Mouse (Mus musculus) left cerebral cortex, postnatal 14 days (tissue): ENCODE data around the gene Cenph. TPM values are rescaled to one million over a fixed set of nuclear protein-coding genes. Genes with fewer than 3 reads are reported as not detected.

ENCODE experiments used
- total RNA-seq, 2 experiments: library from RNA; stranded (reverse); gene quantifications; 2 replicates each; pipeline ENCODE4 v1.2.3; 2021

The Cenph gene
- total RNA-seq, 2 experiments from 2014 or later = 0.66 to 0.72 TPM

Other genes starting within 250 kb of the Cenph start
- 10 to 100 TPM; 10.1 to 10.8 TPM for gene Ocln, start 223.2 kb downstream of the Cenph start, total RNA-seq
- 1 to 10 TPM; 1.2 to 1.8 TPM for gene Marveld2, start 158.9 kb downstream of the Cenph start, total RNA-seq
- 10 to 100 TPM; 91.6 to 91.8 TPM for gene Ak6, start 124.9 kb downstream of the Cenph start, total RNA-seq
- 10 to 100 TPM; 12.8 to 13.1 TPM for gene Rad17, start 124.8 kb downstream of the Cenph start, total RNA-seq
- gene Taf9, start 124.3 kb downstream of the Cenph start, total RNA-seq = 10 to 100 TPM; 24.4 to 31.4 TPM
- under 1 TPM; 0.33 to 0.97 TPM for gene Ccdc125, start 106.2 kb downstream of the Cenph start, total RNA-seq
- 10 to 100 TPM; 32.2 to 34.8 TPM for gene Cdk7, start 45.0 kb downstream of the Cenph start, total RNA-seq
- 10 to 100 TPM; 66.7 to 74.3 TPM for gene Mrps36, start 31.2 kb downstream of the Cenph start, total RNA-seq
- gene Ccnb1, start 10.7 kb upstream of the Cenph start, total RNA-seq = 1 to 10 TPM; 2.1 to 2.9 TPM
- gene Slc30a5, start 57.5 kb upstream of the Cenph start, total RNA-seq = 10 to 100 TPM; 41.9 to 43.7 TPM